Mouse (Mus musculus) liver, postnatal 0 days (tissue): Measurements from ENCODE around the gene Ipo8.

Experiments used
- CTCF ChIP-seq: sonication (generic); IDR thresholded peaks from 2 replicates; pipeline ENCODE4 v1.5.1; 2016; ENCODE audit warnings: antibody characterized with exemption, low read depth
- EP300 ChIP-seq: IDR thresholded peaks from 2 replicates; pipeline ENCODE4 v1.6.1; 2016; ENCODE audit warnings: antibody characterized with exemption, low read depth, mild to moderate bottlenecking

- TF ChIP-seq CTCF = no peak
- TF ChIP-seq EP300 = no peak
Measured at GRCm38 (mm10) chr6:148831728-148832121, 458 bp upstream of the Ipo8 start.
